Mouse (Mus musculus): Measurements from ENCODE around the gene Cdkn1c.

Gene Cdkn1c

DNA sequence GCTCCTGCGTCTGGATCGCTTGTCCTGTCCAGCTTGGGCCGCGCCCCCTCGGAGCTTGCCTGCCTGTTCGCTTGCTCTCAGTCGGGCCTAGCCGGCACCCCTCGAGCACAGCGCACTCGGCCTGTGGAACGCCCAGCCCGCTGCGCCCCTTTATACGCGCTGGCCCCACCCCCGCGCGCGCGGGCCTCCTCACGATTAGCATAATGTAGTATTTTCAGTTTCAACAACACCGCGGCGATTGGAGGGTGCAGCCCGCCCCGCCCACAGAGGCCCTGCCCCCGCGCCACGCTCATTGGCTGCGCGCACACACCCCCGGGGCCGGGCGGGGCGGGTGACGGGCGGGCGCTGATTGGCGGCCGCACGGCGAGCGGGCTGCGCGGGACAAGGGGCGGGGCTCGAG lies at the start of gene Cdkn1c:
Gene Cdkn1c (minus strand): TSS at position 177 of the 400 bp plus-strand sequence.
- DNase-seq (ENCODE audit: low read depth), result no peak

DNA sequence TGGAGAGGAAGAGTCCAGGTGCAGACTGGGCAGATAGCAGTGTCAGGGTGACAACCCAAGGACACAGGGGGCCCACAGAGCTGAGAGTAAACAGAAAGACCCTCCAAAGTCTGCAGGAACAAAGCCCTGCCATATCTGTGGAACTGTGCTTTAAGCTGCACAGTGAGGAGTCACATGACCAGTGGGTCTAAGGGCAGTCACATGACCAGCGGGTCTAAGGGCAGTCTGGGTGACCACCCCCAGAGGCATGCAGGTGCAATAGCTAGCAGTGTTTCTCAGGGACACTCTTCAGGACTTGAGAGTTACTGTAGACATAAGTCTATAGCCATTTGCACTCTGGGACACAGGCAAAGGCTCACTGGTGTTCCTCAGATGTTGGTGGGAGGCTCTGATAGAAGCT lies 48.7 kb upstream of the Cdkn1c start:
- DNase-seq (ENCODE audit: low read depth), result no peak

DNA sequence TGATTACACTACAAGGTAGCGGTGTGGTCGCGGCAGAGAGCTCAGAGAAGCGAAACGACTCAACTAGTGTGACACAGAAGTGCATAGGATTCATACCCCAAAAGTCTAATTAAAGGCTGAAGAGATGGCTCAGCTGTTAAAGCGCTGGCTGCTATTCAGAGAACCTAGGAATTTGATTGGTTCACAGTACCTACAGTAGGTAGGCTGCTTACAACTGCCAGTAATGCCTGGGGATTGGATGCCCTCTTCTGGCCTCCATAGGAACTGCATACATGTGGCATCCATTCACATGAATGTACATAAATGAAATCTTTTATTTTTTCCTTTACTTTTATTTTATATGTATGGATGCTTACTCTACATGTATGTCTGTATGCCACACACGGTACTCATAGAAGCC lies 45.8 kb upstream of the Cdkn1c start:
- DNase-seq (ENCODE audit: low read depth), result peak; percentile 78

DNA sequence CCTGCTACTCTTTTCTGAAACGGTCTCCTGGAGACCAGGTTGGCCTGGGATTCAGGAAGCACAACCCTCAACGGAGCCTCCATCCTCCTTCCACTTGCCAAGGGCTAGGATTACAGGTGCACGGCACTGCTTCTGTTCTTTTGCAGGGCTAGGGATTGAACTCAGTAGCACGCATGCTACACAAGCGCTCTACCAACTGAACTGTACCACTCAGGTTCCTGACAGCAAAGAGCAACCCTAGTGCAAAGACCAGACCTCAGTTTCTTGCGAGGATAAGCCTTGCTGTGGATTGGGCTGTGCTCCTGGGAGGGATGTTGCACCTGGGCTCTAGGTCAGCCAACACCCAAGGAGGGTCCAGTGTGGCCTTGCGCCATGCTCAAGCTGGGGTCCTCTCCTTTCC lies 45.4 kb upstream of the Cdkn1c start:
- DNase-seq (ENCODE audit: low read depth), result no peak

DNA sequence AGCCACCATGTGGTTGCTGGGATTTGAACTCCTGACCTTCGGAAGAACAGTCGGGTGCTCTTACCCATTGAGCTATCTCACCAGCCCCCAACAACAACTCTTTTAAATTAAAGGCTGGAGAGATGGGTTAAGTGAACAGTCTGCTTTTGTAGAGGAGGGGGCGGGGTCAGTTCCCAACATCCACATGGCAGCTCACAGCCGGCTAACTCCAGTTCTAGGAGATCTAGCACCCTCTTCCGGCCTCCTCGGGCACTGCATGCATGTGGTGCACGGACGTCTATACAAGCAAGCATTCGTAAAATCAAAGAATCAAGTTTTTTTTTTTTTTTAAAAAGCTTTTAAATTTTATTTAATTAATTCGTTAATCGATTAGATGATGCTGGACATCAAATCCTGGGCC lies 45.0 kb upstream of the Cdkn1c start:
- DNase-seq (ENCODE audit: low read depth), result peak; percentile 78

DNA sequence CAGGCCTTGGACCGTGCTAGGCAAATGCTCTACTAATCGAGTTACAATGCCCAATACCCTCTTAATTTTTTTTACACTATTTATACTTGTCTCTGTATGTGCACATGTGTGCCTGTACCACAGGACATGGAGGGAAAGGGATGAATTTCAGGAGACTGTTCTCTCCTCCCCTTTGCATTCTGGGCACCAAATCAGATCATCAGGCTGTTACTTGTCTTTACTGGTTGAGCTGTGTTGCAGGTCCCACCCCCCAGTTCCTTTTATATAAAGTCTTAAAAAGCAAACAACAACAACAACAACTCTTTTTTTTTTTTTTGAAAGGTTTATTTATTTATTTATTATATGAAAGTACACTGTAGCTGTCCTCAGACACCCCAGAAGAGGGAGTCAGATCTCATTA lies 44.6 kb upstream of the Cdkn1c start:
- DNase-seq (ENCODE audit: low read depth), result no peak

DNA sequence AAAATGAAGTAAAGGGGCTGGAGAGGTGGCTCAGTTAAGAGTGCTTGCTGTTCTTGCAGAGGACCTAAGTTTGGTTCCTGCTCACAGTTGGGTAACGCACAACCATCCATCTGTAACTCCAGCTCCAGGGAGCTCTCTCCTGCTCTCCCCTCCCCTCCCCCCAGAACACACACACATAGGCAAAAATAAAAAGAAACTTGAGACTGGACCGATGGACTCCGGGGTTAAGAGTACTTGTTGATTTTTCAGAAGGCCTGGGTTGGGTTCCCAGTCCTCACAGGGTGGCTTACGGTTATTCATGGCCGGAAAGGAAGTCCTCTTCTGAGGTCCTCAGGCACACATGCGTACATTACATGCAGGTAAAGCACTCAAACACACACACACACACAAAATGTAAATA lies 43.1 kb upstream of the Cdkn1c start:
- no peak for DNase-seq (ENCODE audit: low read depth)

DNA sequence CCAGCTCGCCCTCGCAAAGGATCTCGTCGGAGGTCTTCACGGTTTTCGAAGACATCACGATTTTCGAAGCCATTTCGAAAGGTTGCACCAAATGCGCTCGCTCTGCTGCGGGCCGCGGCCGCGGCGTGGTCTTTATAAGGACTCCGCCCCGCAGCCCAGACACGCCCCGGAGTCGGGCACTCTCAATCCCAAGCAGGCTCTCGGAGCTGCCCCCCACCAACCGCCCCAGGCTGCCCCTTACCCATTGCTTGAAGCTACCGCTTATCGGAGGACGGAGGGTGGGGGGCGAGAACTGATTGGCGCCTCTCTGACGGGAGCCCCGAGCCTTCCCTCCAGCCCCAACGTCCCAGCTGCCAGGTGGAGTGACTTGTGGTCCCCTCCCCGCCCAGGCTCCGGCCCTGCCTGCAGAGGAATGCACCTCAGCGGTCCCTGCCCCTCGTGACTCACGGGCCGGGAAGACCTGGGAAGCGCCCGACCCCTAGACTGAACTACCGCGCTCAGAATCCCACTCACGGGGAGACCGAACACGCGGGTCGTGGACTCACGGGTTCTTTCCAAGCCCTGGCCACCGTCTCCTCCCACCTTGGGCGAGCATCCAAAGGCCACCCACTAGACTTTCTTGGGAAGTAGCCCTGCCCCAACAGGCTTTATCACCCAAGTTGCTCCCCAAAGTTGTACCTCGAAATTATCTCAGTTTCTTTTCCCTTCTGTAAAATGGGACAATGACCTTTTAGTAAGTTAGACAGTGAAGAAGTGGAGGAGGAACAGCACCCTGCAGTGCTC lies 41.8 kb upstream of the Cdkn1c start, which contains the start of gene Phlda2:
Gene Phlda2 (minus strand): TSS at position 733 of the 783 bp plus-strand sequence.
- DNase-seq (ENCODE audit: low read depth), result no peak

DNA sequence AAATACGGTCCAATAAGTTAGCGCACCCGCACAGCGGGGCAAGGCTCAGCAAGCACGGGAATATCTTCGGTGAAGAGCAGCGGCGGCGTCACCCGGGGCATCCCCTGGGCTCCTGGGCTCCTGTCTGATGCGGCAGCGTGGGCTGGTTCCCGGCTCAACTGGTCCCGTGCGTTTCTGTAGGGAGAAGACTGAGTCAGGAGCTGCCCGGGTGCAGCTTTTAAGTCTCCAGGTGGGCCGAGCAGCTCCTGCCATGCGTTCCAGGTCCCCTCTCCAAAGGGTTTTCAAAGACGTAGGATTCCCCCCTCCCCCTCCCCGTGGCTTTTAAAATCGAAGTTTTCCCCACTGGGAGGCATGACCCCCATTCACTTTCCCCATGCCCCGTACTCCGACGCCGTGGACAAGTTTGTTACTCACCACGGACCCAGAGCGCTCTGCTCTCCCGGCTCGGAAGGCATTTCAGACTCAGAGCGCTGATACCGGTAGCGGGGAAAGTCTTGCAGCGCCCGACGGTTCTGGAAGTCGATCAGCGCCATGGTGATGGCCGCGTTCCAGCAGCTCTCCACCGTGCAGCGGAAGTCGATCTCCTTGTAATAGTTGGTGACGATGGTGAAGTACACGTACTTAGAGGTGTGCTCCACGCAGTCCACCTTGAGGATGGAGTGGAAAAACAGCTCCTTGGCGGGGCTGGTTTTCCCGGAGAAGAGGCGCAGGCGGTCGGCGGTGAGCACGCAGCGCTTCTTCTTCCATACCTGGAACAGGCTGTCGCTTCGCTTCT lies 41.0 kb upstream of the Cdkn1c start:
- DNase-seq (ENCODE audit: low read depth), result no peak

DNA sequence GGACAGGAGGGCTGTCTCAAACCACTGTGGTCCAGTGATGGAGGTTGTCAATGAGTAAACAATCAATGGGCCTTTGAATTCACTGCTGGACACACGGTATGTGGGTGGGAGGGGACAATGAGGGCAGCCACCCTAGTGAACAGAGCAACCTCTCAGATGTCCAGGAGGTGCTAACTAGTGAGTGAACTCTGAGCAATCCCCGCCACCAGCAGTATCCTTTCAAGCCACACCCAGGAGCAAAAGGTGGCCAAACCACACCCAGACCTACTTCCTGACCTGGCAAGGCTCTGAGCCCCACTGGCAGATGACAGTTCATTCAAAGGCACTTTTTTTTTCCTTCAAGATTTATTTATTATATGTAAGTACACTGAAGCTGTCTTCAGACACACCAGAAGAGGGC lies 40.1 kb upstream of the Cdkn1c start:
- no peak for DNase-seq (ENCODE audit: low read depth)

DNA sequence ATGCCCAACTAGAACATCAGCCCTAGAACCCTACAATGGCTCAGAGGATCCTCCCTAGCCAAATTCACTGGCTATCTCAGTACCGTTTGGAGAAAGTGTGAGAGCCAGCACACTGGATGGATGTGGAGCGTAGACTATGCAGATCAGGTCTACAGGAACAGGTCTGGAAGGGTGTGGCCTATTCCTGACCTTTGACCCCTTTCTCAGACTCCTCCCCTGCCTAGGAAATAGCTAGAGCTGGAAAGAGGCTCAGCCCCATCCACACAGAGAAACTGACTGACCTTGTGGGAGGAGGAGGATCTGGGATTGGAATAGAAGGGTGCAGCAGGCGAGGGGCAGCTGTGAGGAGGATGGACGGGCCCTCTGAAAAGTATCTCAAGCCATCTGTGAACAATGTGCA lies 37.7 kb upstream of the Cdkn1c start:
- no peak for DNase-seq (ENCODE audit: low read depth)

DNA sequence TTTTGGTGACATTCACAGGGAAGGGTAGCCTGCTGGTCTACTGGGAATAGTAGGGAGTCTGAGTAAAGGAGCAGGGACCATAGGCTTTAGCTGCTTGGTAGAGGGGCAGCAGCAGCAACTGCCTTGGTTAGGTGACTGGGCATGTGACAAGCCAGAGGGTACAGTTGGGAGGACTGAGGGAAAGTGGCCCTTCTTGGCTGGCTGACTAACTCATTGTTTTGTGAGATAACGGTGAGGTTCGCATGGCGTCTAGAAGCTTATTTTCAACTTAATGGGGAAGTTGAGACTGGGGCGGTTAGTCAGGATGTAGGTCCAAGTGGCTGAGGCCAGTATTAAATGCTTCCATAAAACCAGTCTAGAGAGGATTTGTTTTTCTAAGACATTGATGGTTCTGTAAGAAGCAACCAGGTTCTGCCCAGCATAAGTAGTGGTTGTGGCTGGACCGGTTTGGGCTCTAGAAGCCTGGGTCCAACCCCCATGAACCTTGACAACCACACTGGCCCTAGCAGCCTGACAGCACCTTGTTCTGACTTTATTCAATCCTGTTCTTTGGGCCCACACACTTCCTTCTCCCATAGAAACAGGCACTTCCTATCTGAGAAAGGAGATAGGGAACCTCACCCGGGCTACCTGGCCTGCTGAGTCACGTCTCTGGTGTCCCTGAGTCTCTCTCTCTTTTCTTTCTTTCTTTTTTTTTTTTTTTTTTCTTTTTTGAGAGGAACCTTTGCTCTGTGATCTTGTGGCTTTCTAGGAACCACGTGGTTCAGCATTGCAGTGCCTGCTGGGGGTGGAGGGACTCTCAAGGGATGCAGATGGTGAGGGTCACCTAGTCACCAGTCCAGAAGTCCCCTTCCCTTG lies 34.5 kb upstream of the Cdkn1c start:
- peak; percentile 59 for DNase-seq (ENCODE audit: low read depth)

DNA sequence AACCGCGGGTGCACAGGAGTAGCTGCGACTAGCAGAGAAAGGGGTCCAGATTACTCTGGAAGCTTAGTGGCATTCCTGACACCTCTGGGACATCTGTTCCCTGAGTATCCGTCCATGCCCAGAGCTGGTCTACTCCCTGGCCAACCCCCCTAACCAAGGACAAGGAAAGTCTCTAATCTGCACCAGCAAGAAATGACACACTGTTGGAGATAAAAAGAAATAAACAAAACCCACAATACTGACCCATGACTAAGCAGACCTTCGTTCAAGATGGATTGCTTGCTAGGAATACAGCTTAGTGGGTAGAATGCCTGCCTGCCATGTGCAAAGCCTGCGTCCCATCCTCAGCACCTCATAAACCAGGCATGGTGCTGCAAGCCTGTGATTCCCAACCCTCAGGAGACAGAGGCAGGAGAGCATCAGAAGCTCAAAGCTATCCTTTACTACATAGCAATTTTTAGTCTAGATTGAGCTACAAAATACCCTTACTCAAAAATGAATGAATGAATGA lies 32.8 kb upstream of the Cdkn1c start:
- no peak for DNase-seq (ENCODE audit: low read depth)

DNA sequence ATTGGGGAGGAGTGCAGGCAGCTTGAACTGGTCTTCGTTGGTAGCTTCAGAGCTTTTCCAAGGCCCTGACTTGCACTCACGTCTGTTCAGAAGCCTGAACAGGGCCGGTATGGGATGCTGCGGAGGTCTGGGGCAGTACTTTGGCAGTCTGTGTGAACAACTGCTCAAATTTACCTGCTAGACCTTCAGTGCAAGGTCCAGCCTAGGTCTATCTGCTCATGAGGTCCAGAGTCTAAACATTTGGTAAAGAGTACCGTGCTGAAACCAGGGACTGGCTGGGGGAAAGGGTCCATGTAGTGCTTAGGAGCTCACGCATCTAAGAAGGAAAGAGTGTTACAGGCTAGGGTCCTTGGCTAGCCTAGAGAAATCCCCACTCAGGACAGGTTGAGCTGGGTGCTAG lies 28.9 kb upstream of the Cdkn1c start:
- DNase-seq (ENCODE audit: low read depth), result no peak

DNA sequence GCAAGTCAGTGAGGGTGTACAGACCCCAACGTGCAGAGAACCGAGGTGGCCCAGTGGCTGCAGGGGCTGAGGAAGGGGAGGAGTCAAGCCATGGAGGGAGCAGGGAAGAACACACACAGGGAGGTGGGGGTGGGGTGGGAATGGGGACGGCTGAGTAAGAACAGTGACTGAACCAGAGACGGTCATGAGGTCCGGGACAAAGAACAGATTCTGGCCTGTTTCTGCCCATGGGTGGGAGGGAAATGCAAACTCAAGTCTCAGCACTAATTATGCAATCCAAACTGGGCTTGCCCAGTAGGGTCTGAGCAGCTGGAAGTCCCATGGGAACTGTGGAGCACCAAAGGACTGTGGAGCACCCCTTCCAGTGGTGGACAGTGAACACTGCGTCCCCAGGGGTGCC lies 21.7 kb upstream of the Cdkn1c start:
- DNase-seq (ENCODE audit: low read depth), result no peak

DNA sequence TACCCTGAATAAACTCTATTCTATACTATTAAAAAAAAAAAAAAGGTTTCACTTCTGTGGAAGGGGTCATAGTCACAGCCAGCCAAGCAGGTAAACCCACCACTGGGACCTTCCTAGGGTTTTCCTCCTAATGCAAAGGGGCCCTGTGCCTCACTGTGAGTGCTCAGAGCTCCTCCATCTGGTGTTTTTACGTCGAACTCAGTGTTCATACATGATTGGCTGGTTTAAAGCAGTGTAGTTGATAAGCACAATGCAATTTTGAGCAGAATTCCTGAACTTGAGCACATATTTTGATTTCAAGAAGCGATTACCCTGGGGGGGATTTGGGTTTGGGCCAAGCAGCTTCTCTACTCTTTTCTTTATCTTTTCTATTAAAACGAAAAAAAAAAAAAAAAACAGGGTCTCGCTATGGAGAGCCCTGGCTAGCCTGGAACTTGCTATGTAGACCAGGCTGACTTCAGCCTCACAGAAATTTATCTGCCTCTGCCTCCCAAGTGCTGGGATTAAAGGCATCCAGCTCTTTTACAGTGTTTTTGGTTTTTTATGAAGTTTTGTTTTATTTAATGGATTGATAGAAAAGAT lies 21.0 kb upstream of the Cdkn1c start:
- no peak for DNase-seq (ENCODE audit: low read depth)

DNA sequence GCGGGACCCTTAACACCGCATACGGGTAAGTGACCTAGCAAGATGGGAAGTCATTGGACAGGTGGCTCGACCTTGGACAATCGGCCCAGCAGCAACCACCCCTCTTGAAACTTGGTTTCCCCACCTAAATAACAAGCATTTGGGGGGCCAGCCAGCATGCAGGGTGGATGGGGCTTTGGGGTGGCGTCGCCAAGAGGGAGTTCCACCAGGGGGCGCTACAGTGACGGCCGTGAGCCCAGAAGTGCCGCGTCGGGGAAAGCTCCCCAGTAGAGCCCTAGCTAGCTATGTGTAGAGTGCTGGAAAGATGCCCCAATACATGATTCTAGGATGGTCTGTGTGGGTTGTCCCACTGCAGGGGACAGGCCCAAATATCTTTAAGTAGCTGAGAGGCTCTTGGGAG lies 19.6 kb upstream of the Cdkn1c start:
- peak; percentile 55 for DNase-seq (ENCODE audit: low read depth)

DNA sequence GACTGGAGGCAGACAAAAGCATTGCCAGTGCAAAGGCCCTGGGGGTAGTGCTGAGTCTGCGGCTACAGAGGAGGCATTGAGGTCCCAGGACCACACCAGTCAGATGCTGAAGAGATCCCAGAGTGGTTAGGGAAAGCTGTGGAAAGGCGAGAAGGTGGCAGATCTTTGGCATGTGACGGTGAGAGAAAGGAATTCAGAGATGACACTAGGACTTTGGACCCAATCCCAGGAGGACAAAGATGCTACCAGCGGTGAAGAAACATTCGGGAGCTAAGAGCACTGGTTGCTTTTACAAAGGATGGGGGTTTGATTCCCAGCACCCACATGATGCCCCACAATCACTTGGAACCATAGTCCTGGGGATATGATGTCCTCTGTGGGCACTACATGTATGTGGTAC lies 16.9 kb upstream of the Cdkn1c start:
- no peak for DNase-seq (ENCODE audit: low read depth)

DNA sequence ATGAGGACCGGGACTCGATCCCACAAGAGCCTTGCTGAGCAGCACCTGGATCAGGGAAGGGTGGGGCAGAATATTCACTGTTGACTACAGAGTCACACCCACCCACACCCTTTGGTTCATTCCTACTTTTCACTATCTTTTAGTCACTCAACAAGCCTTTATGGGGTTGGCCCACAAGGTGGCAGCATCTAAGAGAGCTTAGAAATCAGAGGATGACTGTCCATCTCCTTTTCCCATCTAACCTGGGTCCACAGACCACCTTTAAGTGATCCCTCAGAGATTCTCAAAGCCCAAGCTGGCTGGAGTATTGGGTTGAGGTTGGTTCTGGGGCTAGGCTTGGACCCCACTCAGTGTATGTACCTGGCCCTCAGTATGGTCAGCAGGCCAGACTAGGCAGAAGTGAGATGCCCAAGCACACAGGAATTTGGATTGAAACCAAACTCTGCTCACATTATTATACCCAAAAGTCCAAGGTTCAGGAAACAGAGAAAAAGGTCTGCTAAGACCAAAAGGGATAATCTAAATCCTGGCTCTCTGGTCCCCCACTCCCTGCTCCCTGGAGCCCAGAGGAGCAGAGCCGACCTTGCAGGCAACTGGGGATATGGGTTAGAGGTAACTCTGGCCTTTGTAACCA lies 16.0 kb upstream of the Cdkn1c start:
- DNase-seq (ENCODE audit: low read depth), result peak; percentile 17

DNA sequence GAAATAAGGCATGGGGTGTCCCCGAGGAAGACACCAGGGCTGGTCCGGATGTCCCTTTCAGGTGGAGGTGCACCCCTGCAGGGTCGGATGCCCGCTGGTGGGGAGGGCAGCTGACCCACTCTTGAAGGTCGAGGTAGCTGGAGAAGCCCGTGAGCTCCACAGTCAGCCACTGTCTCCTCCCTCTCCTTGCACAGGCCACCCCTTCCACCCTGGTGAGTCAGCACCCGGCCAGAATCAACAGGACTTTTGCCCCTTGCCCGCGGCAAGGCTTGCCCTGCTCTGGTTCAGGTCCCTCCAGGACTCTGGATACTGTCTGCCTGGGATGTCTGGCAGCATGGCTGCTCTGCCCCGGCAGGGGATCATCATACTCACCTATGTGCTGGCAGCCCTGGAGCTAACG lies 15.0 kb upstream of the Cdkn1c start:
- DNase-seq (ENCODE audit: low read depth), result peak; percentile 29

DNA sequence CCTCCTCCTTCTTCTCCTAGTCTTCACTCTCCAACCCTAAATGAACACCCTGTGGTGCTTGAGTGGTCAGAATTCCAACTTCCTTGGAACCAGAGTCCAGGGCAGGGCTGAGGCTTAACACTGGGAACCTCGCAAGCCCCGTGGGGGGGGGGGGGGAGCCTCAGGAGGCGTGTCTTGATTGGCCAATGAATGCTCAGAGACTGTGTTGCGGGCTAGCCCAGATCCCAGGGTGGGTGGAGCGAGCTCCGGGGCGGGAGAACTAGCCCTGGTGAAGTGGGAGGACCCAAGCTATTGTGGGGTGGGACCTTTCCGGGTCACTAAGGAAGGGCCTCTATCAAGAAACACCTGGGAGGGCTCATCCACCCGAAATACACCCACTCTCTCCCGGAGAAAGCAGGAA lies 14.0 kb upstream of the Cdkn1c start:
- DNase-seq (ENCODE audit: low read depth), result no peak
